Mouse (Mus musculus): Measurements from ENCODE around the gene Zbtb44.

Gene Zbtb44

DNA sequence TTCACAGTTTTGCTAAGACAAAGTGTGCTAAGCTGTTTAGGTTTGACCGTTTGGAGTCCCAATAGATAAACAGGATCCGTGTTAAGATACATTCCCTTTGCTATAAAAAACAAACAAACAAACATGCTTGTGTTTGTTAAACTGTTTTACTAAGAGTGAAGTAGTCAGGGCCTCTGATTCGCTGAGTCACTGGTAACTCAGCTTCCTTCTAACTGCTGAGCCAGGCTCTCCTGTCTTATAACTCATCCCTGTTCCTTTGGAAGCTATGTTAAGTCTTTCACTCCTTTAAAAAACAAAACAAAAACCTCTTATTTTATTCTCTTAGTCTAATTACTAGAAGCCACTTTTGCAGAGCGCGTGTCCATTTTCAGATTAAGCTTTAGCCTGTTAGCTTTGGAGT is 41.8 kb downstream of the Zbtb44 start:
- no peak for DNase-seq

DNA sequence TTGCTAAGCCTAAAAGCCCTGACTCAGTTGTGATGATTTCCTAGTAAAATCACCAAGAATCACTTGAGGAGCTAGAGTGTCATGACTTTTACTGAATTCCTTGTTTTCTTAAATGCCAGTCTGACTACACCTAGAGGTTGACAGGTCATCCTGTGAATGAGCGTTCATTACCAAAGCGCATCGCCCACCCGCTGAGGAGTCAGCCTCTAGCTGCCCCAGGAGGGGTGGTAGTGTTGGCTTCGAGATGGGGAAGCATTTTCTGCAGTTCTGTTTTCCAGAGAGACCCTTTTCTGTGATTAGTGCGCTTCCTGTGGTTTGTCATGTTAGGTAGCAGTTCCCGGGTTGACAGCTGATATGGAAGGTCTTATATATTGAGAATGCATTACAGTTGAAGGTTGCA is 43.4 kb downstream of the Zbtb44 start:
- DNase-seq, result no peak

DNA sequence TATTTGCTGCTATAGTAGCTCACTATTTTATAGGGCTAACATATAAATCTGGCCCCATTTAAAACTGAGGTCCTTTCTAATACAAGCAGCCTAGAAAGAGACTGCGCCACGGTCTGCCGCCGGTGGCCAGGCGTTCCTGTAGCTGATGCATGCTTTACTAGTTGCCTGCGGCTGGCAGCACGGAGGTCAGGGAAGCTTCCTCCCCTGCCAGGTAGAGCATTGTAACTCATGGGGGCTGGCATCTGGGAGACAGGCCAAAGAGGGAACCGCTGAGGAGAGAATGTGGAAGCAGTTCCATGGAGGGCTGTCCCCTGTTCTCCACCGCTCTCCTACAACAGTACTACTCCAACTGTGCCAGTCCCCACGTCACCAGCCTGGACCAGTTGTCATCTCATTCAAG is 44.4 kb downstream of the Zbtb44 start:
- no peak for DNase-seq

DNA sequence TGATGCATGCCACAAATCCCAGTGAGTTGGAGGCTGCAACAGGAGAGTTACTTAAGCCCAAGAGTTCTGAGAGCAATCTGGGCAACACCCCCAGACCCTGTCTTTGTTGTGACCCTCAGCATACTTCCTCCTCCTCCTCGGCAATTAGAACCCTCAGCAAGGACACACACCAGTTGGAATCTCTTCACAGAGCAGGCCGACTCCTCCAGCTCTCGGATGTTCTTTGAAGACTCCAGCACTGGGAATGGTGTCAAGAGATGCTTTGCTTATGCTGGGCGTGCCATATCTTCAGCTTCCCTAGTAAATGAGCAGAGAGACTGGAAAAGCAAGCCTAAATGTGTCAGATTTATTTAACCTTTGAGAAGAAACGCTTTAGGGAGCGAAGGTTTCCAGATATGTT is 50.3 kb downstream of the Zbtb44 start:
- DNase-seq, result no peak

DNA sequence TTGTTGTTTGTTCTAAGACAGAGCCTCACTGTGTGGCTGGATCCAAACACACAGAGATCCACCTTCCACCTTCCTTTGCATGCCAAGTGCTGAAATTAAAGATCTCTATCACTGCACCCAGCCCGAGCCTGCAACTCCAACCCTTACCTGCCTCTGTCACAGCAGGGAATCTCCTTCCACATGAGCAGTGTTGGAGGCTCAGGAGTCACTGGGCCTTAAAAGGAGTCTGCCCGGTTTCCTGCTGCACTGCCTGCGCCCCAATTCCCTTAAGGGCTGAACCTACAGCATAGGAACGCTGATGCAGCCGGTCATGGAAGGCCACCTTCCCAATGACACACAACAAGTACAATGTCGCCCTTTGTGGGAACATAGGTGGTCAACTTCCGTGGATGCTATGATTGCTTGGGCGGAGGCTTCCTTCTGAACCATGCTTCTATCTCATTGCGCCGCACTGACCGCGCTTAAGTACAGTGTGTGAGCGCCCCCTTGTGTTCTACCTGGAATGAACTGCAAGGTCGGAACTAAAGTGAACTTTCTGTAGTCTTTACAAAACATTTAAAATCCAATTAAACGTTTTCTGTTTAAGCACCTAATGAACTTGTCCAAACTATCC is 51.7 kb downstream of the Zbtb44 start:
- peak; percentile 52 for DNase-seq

DNA sequence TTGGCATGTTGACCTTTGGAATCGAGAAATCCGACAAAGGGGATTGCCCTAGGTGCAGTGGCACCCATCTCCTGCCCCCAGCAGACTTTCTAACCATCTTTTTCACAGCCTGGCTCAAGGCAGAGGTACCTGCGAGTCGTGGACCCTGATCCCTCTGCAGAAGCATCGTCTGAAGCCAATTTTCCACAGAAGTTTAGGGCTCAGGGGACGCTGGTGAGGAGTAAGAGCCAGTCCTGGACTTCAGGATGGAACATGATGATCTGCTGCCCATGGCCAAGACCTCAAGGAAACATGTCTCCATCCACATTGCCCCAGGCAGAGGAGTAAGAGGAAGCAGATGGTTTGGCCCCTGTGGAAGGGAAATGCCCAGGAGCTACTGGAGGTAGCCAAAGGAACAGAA is 52.3 kb downstream of the Zbtb44 start:
- DNase-seq, result no peak

DNA sequence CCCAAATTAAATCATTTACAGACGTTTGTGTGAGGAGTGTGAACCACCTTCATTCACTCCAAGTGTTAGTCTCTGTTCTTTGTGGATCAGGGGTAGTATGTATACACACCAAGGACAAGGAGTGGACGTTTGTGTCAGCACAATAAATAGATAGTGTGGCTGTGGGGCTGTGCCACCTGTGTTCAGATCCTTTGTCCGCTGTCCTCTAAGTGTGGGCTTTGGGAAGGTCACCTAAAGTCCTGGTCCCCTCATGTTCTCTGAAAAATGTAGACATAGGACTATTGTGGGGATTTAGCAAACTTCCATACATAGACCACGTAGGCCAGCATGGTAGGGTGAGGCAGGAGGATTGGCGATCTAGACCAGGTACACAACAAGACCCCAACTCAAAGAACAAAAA is 55.1 kb downstream of the Zbtb44 start:
- no peak for DNase-seq

DNA sequence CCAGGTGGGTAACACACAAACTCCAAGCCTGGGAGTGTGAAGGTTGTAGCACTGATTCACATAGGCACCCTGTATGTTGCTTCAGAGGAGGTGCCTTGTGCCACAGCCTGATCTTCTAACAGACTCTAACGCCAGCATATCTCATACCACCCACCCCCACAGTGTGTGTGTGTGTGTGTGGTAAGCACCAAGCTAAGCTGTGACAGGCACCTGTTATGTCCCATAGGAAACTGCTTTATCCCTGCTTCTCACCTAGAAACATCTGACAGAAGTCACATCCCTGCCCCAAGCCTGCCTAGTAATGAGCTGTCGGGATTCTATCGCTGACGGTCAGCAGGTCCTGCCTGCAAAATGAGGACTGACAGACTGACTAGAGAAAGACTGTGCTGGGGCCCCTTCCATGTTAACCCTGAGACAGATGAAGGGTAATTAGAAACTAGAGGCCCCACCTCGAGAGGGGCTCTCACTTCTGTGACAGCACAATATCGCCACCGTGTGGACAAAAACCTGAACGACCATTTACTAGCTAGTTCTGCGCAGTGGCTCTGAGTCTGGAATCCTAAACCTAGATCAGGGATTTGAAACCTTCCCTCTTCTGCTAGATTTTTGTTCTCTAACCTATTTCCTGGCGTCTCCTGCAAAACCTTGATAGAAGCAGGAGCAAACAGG is 55.8 kb downstream of the Zbtb44 start:
- DNase-seq, result peak; percentile 59

DNA sequence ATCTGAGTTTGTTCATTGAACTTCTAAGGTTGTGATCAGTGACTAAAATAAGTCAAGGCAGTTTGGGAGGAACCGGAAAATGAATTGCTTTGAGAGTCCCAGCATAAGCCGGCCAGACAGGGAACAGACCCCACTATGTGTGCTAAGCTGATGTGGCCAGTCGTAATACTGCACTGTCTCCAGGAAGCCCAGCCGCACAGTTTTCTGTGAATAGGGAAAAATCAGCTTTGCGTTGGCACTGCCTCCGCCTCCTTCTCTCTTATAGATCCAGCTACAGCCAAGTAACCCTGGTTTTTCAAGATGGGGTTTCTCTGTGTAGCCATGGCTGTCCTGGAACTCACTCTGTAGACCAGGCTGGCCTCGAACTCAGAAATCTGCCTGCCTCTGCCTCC is 56.3 kb downstream of the Zbtb44 start:
- no peak for DNase-seq

DNA sequence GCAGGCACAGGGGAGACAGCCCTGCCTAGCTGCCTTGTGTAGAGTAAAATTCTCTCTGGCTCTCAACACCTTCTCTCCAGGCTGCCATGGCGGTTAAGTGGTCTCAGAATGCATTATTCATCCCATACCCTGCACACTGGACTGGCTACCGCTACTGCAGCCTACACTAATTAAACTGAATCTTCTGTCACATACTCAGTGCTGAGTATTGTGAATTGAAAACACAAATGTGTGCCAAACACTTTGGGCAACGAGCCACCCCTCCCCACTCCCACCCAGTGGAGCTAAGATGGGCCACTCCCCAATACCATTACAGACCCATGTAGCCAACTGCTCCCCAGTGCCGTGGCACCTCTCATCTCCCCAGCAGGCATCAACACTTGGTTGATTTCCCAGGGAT is 57.0 kb downstream of the Zbtb44 start:
- no peak for DNase-seq

DNA sequence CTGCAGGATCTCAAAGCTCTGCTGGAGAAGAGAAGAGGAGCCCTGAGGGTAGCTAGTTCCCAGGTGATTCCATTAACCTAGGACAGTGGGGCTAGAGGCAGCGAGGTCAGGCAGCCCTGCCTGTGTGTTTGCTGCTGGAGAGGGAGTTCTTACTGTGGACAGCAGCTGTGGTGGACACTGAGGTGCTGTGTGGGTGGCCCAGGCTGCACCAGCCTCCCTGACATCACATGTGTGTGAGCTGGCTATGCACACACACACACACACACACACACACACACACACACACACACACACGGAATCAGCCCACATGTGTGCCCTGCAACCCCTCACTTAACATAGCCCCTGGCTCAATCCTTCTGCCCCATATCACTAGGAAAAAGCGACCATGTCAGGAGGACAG is 57.7 kb downstream of the Zbtb44 start:
- DNase-seq, result no peak

DNA sequence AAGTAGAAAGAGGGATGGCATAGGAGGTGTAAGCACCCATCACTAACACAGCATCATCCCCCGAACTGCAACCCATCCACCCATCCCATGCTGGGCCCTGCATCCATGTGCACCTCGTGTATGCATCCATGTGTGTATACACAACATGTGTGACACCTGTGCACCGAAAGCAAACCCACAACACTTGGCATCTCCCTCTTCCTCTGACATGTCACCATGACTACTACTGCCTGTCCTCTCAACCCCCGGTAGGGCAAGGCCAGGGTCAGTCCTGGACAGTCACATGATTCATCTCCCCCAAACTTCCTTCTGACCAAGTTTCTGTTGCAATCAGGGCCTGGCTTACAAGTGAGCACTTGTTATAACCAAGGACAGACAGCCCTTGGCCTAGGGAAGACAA is 58.4 kb downstream of the Zbtb44 start:
- no peak for DNase-seq

DNA sequence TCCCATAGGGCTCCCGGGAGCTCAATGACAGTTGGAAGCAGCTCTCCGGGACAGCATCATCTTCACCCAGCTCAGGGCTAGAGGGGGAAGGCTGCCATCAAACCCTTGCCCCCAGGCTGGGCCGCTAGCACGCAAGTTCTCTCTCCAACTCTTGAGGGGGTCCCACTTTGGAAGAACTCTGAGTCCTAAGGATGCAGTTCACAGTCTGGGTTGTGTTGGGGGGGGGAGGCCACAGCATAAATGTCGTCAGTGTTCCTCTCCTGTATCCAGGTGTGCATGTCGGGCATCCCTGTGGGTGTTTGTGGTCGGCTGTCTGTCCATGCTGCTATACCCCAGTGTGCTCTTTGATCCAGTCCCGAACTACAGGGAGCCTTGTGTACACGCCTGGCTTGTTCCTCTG is 59.1 kb downstream of the Zbtb44 start:
- no peak for DNase-seq

DNA sequence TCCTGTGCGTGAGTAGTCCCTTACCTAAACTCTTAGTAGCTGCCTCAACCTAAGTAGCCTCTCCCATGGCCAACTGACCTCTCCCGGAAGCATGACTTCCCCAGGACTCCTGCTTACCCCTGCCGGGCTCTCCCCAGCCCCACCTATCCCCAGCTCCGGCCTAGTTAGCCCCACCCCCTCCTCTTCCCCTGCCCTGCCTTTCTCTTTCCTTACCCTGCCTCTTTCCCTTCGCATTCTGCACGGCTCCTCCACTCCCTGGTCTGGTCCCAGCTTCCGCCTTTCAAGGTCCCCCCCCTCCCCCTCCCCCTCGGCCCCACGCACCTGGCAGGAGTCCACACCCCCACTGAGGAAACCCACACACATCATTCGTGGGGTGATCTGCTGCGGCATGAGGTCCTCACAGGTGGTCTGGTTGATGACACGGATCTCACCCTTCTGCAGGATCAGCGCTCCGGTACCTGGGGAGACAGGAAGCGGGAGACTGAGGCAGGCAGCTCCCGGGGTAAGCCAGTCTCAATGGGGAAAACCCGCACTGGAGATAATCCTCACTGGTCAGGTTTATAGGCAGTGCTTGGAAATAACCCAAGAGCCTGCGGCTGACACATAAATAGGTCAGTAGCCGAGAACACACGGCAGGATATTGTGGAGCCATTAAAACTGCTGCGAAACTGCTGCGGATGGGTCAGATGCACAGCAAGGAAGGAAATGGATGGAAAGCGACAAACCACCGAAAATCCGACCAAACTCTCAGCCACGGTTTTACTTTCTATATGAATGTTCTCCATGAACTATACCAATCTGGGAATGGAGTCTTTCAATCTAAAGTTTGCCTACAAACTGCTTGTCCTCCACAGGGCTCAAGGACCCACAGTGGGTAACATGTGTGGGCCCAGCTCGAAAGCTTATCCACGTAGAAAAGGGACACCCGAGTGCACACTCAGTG is 59.9 kb downstream of the Zbtb44 start:
- DNase-seq, result no peak

DNA sequence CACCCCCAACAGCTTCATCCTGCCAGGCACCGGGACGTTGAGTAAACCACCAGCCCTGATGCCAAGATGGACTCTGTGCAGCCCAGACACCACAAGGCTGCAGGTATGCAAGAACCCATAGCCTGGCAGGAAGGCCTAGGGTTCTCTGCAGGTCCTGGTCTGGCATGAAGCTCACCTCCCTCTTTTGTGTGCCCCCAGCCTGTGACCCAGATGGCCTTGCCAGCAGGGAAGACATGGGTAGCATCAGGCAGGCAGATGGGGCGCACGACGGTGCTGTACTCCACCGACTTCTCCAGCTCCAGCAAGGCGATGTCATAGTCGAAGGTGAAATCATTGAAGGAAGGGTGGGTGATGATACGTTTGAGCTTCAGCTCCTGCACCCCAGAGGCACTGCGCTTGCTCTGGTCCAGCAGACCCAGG is 60.7 kb downstream of the Zbtb44 start:
- no peak for DNase-seq

DNA sequence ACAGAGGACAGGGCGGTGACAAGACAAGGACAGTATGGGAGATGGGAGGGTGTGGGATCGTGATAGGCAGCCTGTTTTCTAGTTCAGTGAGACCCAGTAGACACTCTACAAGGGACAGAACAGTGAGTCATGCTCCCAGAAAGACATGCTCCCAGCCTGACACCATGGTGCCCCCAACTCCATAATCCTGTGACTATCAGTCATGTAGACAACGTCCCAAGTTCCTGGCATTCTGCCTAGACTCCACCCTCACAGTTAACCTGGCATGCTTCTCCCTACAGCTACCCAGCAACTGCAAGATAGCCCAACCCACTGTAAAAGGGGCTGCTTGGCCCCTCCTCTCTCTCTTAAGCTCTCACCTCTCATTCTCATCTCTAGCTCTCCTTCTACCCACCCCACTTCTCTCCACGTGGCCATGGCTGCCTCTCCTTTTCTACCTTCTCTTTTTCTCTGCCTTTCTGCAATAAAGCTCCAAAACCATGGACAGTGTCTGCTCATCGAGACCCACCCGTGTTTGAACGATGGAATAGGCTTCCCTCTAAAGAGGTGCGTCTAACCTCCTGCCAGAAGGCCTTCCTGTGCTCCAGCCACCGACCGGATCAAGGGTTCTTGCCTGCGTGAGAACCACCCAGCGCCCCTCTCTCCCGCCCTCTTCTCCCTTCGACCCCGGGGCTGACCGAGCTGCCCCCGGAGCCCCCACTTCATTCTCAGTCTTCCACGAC is 61.8 kb downstream of the Zbtb44 start:
- no peak for DNase-seq

DNA sequence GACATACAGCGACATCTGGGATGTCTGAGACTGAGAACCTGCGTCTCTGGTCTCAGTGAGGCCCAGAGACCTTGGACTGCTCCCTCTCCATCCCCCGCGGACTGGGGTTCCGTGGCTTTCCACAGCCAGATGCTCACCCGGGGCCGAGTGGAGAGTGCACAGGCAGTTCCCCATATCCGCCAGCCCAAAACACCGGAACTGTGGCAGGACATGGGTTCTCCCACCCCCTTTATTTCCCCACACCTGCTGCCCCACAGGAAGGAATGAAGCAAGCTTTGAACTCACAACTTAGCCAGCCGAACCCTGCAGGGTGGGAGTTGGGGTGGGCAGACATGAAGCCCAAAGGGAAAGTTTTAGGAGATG is 62.4 kb downstream of the Zbtb44 start:
- DNase-seq, result no peak

DNA sequence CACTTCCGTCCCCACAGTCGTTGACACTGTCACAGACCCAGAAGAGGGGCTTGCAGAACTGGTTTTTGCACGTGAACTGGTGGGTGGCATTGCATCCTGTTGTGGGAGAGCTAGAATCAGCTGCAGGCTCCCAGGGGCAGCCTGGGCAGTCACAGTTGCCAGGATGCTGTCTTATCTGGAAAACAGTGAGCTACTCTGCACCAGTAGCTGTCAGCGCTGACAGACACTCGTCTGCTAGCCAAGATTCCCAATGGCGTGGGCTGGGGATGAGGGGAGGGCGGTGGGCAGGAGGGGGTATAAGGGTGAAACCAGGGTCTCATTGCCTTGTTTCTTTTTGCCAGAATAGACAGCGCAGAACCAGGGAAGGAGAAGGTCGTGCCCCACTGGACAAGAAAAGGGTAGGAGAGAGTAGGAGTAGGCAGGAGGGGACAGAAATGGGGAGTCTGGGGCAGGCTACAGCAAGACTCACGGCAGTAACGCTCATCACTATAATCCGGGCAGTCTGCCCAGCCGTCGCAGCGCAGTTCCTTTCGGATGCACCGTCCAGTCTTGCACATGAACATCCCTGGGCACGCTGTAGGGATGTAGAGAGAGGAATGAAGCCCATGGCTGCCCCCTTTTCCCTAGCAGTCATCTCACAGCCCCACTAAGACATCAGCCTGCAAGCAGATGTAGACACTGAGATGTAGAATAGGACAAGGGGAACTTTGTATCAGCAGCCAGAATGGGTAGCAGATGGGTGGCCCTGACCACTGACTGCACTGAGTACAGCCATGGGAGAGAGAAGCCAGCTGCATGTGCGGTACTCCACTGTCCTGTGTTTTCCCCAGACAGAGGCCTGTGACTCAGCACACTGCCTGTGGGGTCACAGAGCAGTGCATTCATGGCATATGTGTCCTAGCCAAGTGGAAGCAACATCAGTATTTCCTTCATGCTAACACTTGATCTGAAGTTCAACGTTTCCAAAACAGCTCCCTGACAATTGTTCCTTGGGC is 66.9 kb downstream of the Zbtb44 start:
- DNase-seq, result no peak

DNA sequence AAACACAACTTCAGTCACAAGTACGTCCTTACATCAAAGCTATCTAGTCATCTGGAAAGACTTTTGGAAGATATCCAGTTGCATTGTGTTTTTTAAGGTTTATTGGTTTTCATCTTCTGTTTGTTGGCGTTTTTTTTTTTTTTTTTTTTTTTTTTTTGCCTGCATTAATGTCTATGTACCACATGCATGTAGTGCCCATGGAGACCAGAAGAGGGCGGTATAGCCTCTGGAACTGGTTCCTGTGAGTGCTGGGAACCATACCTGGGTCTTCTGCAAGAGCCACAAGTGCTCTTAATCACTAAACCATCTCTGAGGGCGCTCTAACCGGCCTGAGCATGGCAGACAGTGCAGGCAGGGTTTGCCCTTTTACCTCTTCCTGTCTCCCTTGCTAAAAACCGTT is 67.7 kb downstream of the Zbtb44 start:
- no peak for DNase-seq

DNA sequence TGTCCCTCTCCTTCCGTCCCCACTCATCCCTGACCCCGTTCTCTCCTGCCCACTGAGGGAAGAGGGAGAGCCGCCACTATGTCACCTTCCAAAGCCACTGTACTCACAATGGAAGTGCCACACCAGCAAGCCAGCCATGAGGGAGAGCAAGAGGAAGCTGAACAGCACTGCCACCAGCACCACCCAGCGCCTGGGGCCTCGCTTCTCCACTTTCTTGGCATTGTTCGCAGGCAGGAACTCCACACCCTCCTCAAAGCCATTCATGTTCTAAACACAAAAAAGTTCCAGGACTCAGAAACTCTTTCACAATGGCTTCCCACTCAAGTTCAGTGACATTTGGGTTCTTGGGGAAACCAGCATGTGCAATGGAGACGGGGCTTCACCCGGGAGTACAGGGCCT is 78.0 kb downstream of the Zbtb44 start:
- no peak for DNase-seq

DNA sequence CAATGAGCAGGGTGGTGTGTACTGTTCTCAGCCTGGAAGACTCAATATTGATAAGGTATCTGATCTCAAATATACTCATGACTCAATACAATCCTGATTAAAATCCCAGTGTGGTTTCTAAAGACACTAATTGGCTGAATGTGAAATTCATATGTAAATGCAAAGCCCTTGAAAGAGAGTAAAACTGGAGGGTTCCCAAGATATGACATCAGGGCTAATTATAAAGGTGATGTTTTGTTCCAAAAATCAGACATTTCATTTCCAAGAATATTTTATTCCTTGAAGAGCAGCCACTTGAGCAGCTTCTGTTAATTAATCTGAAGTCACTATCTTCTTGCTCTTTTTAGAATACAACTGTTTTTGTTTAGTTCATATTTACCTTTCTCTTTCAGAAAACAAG is 85.1 kb downstream of the Zbtb44 start:
- no peak for DNase-seq

DNA sequence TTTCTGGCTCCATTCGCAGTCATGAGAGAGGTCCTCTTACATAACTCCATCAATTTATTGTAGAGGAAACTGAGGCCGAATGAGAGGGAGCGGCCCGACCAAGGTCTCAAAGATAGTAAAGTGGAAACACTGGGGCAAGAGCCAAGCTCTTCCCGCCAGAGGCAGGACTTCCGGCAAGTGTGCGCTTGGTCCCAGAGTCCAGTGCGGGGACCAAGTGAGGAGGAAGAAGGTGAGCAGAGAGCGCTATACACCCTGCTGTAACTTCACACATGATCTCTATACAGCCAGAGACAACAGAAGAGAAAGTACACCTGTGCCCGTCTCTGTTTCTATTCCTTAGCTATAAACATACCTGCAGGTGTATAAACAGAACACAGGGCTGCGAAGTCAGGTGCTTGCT is 86.6 kb downstream of the Zbtb44 start:
- DNase-seq, result no peak
